Mouse (Mus musculus) forebrain, embryonic 13.5 days (tissue): ENCODE measurements around the gene Brinp2. TPM values are rescaled to one million over a fixed set of nuclear protein-coding genes. Genes with fewer than 3 reads are reported as not detected.
A peak's percentile ranks its signal among the peaks of the same experiment; 100 is the strongest.

Source experiments
- ATAC-seq: fragments of 200-750 bp; cut with Nextera tagmentation; 2 replicates; pipeline ENCODE4 v1.8.0; 2017
- H3K27ac ChIP-seq: fragments of 300-500 bp; sonication (generic); 2 replicates; pipeline ENCODE4 v1.5.1; 2015; ENCODE audit warnings: inconsistent platforms, mild to moderate bottlenecking, moderate library complexity
- H3K27me3 ChIP-seq: fragments of 300-500 bp; sonication (generic); 2 replicates; pipeline ENCODE4 v1.6.1; 2015; ENCODE audit warnings: mild to moderate bottlenecking, inconsistent platforms
- H3K36me3 ChIP-seq: fragments of 300-500 bp; sonication (generic); 2 replicates; pipeline ENCODE4 v1.6.1; 2015; ENCODE audit warnings: mild to moderate bottlenecking, inconsistent platforms; ENCODE audit not compliant: poor library complexity, severe bottlenecking
- H3K4me1 ChIP-seq: fragments of 300-500 bp; sonication (generic); 2 replicates; pipeline ENCODE4 v1.6.1; 2015; ENCODE audit warnings: inconsistent platforms
- H3K4me2 ChIP-seq: fragments of 300-500 bp; sonication (generic); 2 replicates; pipeline ENCODE4 v1.6.1; 2015; ENCODE audit warnings: inconsistent platforms, mild to moderate bottlenecking, moderate library complexity
- H3K4me3 ChIP-seq: fragments of 300-500 bp; sonication (generic); 2 replicates; pipeline ENCODE4 v1.5.1; 2015; ENCODE audit warnings: mild to moderate bottlenecking, inconsistent platforms
- H3K9ac ChIP-seq: fragments of 300-500 bp; sonication (generic); 2 replicates; pipeline ENCODE4 v1.6.1; 2015; ENCODE audit warnings: mild to moderate bottlenecking, inconsistent platforms
- H3K9me3 ChIP-seq: fragments of 300-500 bp; sonication (generic); replicated peaks from 2 replicates; pipeline ENCODE4 v1.6.1; 2016; ENCODE audit warnings: inconsistent platforms
- WGBS: fragments of 180-500 bp; shearing (Covaris S2); methylation state at CpG from one replicate; pipeline ENCODE4 v1.1.7; 2015; 5-methylcytosine and 5-hydroxymethylcytosine counted together
- polyA plus RNA-seq: library from polyadenylated mRNA; unstranded; fragments of >200 nt; fragmentation: Nextera tagmentation; extraction: Ambion mirVana; gene quantifications from 2 replicates; pipeline ENCODE4 v1.2.1, GENCODE M21; 2015

Gene Brinp2
- polyA plus RNA-seq, 1 experiment from 2014 or later = 19.0 TPM

DNA sequence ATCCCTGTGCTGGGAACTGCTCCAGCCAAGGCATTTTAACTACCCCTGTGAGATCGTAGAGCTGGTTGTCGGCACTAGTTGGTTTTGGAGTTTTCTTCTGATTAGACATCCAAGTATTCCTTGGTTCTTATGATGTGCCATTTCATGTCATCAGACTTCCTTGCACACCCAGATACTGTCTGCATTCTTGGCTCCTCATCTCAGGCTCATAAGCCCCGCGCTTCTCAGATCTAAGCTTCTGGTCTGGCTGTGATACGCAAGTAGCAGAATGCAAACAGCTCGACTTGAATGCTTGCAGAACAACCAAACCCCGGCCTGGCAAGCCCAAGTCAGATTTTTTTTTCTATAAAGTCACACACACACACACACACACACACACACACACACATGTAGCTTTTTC, 72.3 kb downstream of the Brinp2 start:
- no peak for ATAC-seq
- 94% methylated on average over 7 of the region's 7 CpGs for WGBS
- no peaks in the 10 kb centered on the region for H3K36me3 ChIP-seq

DNA sequence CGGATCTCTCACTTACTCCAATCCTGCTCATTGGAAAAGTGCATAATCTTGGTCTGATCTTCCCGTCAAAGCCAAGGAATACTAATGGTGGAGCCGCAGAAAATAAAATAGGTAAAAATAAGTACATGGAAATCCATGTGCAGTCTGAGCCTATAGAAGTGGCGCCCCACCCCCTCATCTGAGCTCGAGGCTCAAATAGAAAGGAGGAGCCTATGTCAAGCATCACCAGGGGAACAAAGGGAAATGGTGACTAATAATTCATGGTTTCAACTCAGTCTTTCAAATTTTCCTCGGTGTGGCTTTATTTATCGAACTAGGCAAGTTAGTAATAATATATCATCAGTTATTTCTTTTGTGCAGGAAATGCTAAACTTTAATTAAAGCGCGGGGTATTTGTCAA, 84.1 kb downstream of the Brinp2 start:
- H3K4me3 ChIP-seq = no peak overlapping the region
- ATAC-seq = peak; percentile 50; the same call in 1 of the 2 replicates
- no peaks in the 10 kb centered on the region for H3K36me3 ChIP-seq
- H3K9me3 ChIP-seq = no peaks in the 10 kb centered on the region
- 0 out of 2 replicates have a peak, but pooled peaks cover 3% of the 10 kb centered on the region for H3K27me3 ChIP-seq
- H3K27ac ChIP-seq = no peak overlapping the region
- no peak overlapping the region for H3K9ac ChIP-seq
- 74% methylated on average over 9 of the region's 9 CpGs for WGBS
- H3K4me1 ChIP-seq = peaks cover 2% of the 10 kb centered on the region
- H3K4me2 ChIP-seq = no peak overlapping the region

More for the DNA sequence above, 72.3 kb downstream of the Brinp2 start:
- Histone ChIP-seq H3K4me1 (no peaks in the 10 kb centered on the region; the same call in 1 of the 2 replicates), H3K27me3 (no peaks in the 10 kb centered on the region), H3K9me3 (no peaks in the 10 kb centered on the region), H3K4me3 (no peak overlapping the region), H3K27ac (no peak overlapping the region), H3K9ac (no peak overlapping the region), H3K4me2 (no peak overlapping the region)

DNA sequence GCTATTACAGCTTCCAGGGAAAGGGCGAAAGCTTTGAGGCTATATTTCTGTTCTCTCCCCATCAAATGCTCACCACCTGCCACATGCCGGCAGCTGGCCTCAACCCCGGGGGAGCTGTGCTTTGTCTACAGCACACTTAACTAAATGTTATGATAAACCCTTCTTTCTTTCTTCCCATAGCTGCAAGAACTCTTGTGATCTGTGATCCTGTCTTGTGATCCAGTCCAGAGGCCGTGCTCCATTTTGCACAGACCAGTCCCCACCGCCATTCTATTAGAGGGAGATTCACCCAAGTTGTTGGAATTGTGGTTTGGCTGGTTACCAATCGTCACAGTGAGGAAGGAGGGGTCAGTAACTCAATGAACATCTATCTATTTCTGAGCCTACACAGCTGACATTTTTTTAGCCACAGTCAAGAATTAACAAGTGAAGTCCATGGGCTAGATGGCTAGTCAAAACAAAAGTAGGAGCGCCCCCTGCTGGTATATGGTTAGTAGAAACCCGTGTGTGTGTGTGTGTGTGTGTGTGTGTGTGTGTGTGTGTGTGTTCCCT, 89.0 kb downstream of the Brinp2 start:
- no peaks in the 10 kb centered on the region for H3K9me3 ChIP-seq
- H3K4me2 ChIP-seq = no peak overlapping the region
- ATAC-seq = peak; percentile 79
- peaks cover 15% of the 10 kb centered on the region for H3K4me1 ChIP-seq
- no peaks in the 10 kb centered on the region for H3K36me3 ChIP-seq
- H3K9ac ChIP-seq = no peak overlapping the region
- H3K27me3 ChIP-seq = 0 out of 2 replicates have a peak, but pooled peaks cover 3% of the 10 kb centered on the region
- no peak overlapping the region for H3K4me3 ChIP-seq
- peak overlapping the region; percentile 73 for H3K27ac ChIP-seq
- 9% methylated on average over 8 of the region's 8 CpGs for WGBS

DNA sequence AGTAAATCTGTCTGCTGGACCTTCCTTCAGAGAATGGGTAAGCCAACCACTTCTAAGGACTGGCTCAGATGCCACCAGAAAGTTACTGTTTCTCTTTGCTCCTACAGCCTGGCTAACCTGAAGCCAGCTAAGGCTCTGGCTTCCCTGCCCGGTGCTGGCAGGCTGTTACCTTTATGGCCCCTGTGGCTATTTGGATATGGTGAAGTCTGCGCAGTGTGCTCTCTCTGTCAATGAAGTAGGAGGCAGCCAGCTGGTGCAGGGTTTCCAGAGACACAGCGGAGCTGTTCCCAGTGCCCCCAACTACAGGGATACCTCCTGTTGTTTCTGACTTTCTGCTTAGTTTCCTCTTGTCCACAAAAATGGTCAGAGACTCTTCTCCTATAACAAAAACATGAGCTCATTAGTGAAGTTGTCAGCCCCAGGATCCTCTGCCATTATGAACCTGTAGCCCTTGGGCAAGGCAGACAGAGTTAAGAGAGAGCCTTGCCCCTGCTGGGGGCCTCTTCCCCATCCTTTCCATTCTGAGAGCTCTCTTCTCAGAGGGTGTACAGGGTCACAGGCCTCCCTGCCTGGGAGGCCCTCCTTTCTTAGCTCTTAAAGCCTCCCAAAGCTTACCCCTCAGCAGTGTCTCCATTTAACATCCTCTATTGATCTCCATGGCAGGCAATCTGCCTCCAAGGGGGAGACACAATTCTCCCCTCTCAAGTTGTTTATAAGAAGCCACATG, 89.7 kb downstream of the Brinp2 start:
- Histone ChIP-seq H3K27me3 (0 out of 2 replicates have a peak, but pooled peaks cover 3% of the 10 kb centered on the region), H3K4me2 (no peak overlapping the region), H3K9ac (no peak overlapping the region), H3K4me1 (peaks cover 15% of the 10 kb centered on the region), H3K4me3 (no peak overlapping the region), H3K36me3 (no peaks in the 10 kb centered on the region), H3K9me3 (no peaks in the 10 kb centered on the region), H3K27ac (peak overlapping the region; percentile 73)
- ATAC-seq = peak; percentile 77
- 35% methylated on average over 3 of the region's 3 CpGs for WGBS

DNA sequence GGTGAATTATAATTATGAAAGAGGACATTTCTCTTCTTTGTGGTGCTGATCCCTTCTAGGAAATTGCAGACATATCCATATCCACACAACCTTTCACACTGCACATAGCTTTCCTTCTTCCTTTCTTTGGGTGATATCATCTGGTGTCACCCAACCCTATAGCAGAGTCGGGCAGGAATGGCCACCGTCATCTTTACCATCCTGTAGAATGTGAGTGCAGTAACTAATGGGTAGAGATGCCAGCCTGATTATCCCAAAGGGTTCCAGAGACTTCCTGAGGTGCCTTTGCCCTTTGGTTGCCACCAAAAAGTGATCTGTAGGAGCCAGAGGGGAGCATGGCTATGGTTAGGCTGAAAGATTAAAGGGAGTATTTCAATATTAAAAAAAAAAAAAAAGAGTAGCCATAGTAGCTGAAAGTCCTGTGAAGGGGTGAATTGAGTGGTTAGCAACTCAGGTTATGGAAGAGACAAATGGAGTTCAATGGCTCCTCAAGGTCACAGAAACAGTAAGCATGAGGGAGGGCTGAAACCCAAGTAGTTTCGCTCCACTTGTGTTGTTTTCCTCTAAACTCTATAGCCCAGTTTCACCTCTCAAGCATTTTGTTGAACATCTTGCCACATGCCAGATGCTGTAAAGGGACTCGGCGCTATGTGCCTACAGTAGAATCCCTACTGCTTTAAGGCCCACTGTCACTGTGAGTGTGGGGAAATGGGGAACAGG, 96.5 kb downstream of the Brinp2 start:
- Histone ChIP-seq H3K4me1 (peaks cover 7% of the 10 kb centered on the region), H3K27me3 (no peaks in the 10 kb centered on the region), H3K36me3 (no peaks in the 10 kb centered on the region), H3K9me3 (0 out of 2 replicates have a peak, but pooled peaks cover 4% of the 10 kb centered on the region), H3K9ac (no peak overlapping the region), H3K27ac (no peak overlapping the region), H3K4me2 (no peak overlapping the region), H3K4me3 (no peak overlapping the region)
- 94% methylated on average over 5 of the region's 5 CpGs for WGBS
- no peak for ATAC-seq

DNA sequence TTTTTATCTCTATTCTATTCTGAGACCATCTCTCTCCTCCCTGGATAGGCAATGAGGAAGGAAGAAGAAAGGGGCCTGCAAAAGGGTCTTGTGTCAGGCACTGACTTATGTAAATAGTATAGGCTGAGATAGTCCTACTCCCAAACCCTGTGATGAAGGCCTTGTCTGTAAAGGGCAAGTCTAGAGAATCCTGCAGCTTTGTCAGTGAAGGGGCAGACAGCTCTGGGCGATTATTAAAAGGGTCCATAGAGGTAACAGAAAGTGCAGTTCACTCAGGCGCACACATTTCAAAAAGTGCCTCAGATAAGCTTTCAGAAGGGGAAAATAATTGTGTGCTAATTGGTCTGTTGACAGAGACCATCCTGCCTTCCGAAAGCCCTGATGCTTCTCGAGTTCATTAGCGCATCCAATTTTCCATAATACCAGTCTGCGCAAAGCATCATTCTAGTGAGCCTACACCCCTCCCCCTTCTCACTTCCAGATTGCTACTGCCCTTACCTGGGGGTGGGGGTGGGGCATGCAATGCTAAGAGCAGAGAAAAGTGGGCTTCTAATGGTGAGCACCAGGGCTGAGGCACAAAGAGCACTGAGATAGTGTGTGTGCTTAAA, 97.3 kb downstream of the Brinp2 start:
- no peak overlapping the region for H3K4me3 ChIP-seq
- ATAC-seq = peak; percentile 76; the same call in 1 of the 2 replicates
- H3K4me2 ChIP-seq = no peak overlapping the region
- H3K4me1 ChIP-seq = peaks cover 7% of the 10 kb centered on the region
- whole genome bisulfite sequencing = 36% methylated on average over 6 of the region's 6 CpGs
- H3K27me3 ChIP-seq = no peaks in the 10 kb centered on the region
- H3K27ac ChIP-seq = no peak overlapping the region
- 0 out of 2 replicates have a peak, but pooled peaks cover 4% of the 10 kb centered on the region for H3K9me3 ChIP-seq
- no peaks in the 10 kb centered on the region for H3K36me3 ChIP-seq
- H3K9ac ChIP-seq = no peak overlapping the region

DNA sequence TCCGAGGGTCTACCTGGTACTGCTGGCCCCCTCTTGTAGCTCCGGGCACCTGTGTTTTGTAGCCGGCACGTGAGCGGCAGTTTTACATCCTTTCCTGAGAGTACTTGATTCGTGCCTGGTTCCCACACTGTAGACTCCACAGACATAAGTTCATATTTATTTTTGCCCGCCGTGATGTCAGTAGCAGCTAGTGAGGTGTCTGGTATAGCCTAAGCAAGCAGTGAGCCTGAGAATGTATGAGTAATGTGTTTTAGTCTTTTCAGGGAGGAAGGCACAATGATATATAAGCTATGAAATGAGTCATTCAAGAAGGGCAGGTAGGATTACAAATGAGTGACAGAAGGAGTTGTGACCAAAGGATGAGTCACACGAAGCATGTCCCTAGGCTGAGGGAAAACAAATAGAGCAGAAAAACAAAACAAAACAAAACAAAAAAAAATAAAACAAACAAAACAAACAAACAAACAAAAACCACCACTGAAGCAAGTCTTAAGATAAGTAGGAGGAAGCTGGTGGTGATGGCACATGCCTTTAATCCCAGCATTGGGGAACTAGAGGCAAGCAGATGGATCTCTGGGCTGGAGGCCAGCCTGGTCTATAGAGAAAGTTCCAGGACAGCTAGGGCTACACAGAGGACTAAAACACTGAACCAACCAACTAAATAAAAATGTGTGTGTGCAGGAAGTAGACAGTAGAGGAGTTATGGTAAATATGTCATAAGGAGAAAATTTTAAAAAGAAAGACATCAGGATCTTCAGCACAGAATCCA, 100.0 kb downstream of the Brinp2 start:
- ATAC-seq = no peak
- H3K36me3 ChIP-seq = no peaks in the 10 kb centered on the region
- 95% methylated on average over 9 of the region's 9 CpGs for WGBS
- no peak overlapping the region for H3K4me2 ChIP-seq
- peaks cover 7% of the 10 kb centered on the region for H3K4me1 ChIP-seq
- H3K27me3 ChIP-seq = no peaks in the 10 kb centered on the region
- H3K9ac ChIP-seq = no peak overlapping the region
- no peak overlapping the region for H3K4me3 ChIP-seq
- H3K9me3 ChIP-seq = 0 out of 2 replicates have a peak, but pooled peaks cover 4% of the 10 kb centered on the region
- no peak overlapping the region for H3K27ac ChIP-seq

DNA sequence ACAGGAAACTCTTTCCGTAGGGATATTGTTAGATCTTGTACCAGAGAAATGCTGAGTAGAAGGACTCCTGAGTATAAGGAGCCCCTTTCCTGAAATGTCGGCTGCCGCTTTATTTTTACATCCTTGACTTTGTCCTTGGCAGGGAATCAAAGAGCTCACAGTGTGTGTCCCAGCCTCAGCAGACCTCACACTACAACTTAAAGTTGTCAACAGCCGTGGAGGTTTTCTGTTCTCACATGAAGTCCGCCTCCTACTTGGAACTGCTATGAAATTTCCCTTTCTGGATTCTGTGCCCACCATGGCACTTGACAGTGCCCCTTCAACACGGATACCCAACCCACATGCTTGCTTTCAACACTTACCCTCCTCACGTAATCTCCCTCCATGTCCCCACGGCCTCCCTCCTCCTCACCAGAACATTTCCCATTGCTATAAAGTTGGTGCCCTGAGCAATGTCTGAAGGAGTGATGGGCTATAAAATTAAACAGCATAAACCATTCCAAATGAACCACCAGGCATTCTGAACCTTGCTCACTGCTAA, 103.4 kb downstream of the Brinp2 start:
- WGBS = 87% methylated on average over 8 of the region's 8 CpGs
- no peak overlapping the region for H3K9ac ChIP-seq
- H3K27me3 ChIP-seq = no peaks in the 10 kb centered on the region
- H3K9me3 ChIP-seq = no peaks in the 10 kb centered on the region
- no peak for ATAC-seq
- no peak overlapping the region for H3K27ac ChIP-seq
- no peak overlapping the region for H3K4me2 ChIP-seq
- H3K4me1 ChIP-seq = no peaks in the 10 kb centered on the region
- H3K4me3 ChIP-seq = no peak overlapping the region
- H3K36me3 ChIP-seq = 0 out of 2 replicates have a peak, but pooled peaks cover 3% of the 10 kb centered on the region

DNA sequence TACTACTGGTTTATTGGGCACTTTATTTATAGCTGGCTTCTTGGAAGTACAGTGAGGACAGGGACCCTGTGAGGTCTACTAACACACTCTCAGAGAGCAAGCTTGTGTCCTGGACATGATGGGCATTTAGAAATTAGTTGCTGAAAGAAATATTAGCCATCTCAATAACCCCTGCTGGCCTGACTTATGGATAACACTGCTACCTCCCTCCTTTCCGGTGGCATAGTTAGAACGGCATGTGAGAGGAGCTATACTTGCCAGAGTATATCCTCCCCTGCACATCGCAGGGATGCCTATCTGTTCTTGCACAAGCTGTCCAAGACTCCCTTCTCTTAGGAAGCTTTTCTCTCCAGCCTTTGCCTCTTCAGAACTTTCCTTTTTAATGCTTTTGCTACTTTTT, 107.9 kb downstream of the Brinp2 start:
- no peaks in the 10 kb centered on the region for H3K9me3 ChIP-seq
- no peak overlapping the region for H3K4me3 ChIP-seq
- peaks cover 21% of the 10 kb centered on the region for H3K36me3 ChIP-seq
- no peak overlapping the region for H3K4me2 ChIP-seq
- H3K27me3 ChIP-seq = no peaks in the 10 kb centered on the region
- no peak overlapping the region for H3K9ac ChIP-seq
- H3K27ac ChIP-seq = no peak overlapping the region
- 93% methylated on average over 3 of the region's 3 CpGs for WGBS
- no peaks in the 10 kb centered on the region for H3K4me1 ChIP-seq
- ATAC-seq = no peak

DNA sequence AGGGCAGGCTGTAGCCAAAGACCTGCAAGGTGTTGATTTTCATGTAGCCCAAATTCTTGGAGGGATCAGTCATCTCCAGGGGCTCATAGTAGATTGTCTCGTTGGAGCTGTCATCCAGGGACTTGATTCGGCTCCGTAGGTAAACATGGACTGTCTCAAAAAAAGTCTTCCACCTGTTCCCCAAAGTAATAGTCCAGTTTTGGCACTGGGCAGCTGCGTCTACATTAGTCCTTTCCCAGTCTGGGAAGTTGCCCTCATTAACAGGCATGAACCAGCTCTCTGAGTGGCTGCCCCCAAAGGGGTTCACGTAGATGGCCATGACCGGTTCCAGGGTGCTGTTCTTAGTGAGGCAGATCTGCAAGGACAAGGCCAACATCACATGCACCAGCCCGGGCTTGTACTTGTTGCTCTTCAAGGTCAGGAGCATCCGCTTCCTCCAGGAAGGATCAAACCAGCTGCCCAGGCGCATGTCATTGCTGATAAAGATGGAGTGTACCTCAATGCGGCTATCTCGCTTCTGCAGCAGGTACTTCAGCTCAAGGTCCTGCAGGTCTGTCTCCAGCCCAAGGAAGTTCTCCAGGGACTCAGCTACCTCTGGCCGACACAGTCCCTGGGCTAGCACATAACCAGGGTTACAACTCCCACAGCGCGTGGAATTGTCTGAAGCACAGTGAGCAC, 109.5 kb downstream of the Brinp2 start:
- H3K9ac ChIP-seq = no peak overlapping the region
- 96% methylated on average over 14 of the region's 14 CpGs for WGBS
- H3K27ac ChIP-seq = no peak overlapping the region
- no peaks in the 10 kb centered on the region for H3K27me3 ChIP-seq
- no peak overlapping the region for H3K4me3 ChIP-seq
- no peaks in the 10 kb centered on the region for H3K9me3 ChIP-seq
- ATAC-seq = no peak
- H3K4me2 ChIP-seq = no peak overlapping the region
- peaks cover 21% of the 10 kb centered on the region for H3K36me3 ChIP-seq
- H3K4me1 ChIP-seq = no peaks in the 10 kb centered on the region

DNA sequence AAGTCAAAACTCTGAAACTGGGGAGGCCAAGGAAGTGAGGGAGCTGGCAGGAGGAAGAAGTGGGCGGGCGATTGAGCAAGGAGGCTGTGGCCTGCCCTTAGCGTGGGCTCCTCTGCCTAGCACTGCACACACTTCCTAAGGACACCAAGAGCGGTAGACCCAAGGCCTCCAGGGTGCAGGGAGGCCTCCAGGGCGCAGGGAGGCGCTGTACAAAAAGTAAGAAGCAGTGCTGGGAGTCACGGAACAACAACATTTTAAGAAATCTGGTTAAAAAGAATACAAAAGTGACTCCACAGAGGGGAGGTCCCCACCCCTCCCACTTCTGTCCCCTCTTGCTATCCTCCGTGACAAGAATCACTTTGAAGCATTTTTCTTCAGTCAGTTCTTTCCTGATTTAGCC, 110.6 kb downstream of the Brinp2 start:
- Histone ChIP-seq H3K4me3 (no peak overlapping the region), H3K4me2 (no peak overlapping the region), H3K27me3 (no peaks in the 10 kb centered on the region), H3K4me1 (no peaks in the 10 kb centered on the region), H3K9me3 (no peaks in the 10 kb centered on the region), H3K27ac (no peak overlapping the region), H3K36me3 (peaks cover 21% of the 10 kb centered on the region), H3K9ac (no peak overlapping the region)
- 80% methylated on average over 8 of the region's 8 CpGs for WGBS
- no peak for ATAC-seq
